Mouse (Mus musculus): ENCODE measurements around the gene Ap3b1. TPM values are rescaled to one million over a fixed set of nuclear protein-coding genes. Genes with fewer than 3 reads are reported as not detected.
"Not testable (repeated sequence)": the region's sequence is repeated elsewhere in the genome, so short reads cannot be mapped to it uniquely, and the experiment has no call there.

Ap3b1 gene
- polyA plus RNA-seq, 1 experiment from 2014 or later = 39.4 TPM

- Histone ChIP-seq H3K9ac (ENCODE audit: low read length) (no peak overlapping the region), H3K27ac (replicated peaks; ENCODE audit: low read depth, low read length) (no peak overlapping the region), H3K4me1 (ENCODE audit: control insufficient read depth, insufficient read depth, low read length) (no peaks in the 10 kb centered on the region), H3K4me2 (ENCODE audit: low read depth, severe bottlenecking) (no peak overlapping the region), H3K4me3 (ENCODE audit: low read depth, low read length) (no peak overlapping the region), H3K9me3 (ENCODE audit: control insufficient read depth, low read length) (no peaks in the 10 kb centered on the region), H3K36me3 (ENCODE audit: control insufficient read depth, insufficient read depth, low read length) (no peaks in the 10 kb centered on the region), H3K27me3 (ENCODE audit: control insufficient read depth, insufficient read depth, low read length) (no peaks in the 10 kb centered on the region)
- ATAC-seq (ENCODE audit: insufficient number of reproducible peaks, low FRiP score, low TSS enrichment, low read depth) (no peak), DNase-seq (ENCODE audit: low spot score) (no peak)
- 80% methylated on average over 3 of the region's 3 CpGs for WGBS
Measured at GRCm38 (mm10) chr13:94338357-94338756, 20.4 kb upstream of the Ap3b1 start.

GRCm38 (mm10) chr13:94343192-94343591 is 15.6 kb upstream of the Ap3b1 start:
- Histone ChIP-seq H3K4me1 (ENCODE audit: control insufficient read depth, insufficient read depth, low read length) (no peaks in the 10 kb centered on the region), H3K9ac (ENCODE audit: low read length) (no peak overlapping the region), H3K27ac (replicated peaks; ENCODE audit: low read depth, low read length) (no peak overlapping the region), H3K4me2 (ENCODE audit: low read depth, severe bottlenecking) (no peak overlapping the region), H3K27me3 (ENCODE audit: control insufficient read depth, insufficient read depth, low read length) (no peaks in the 10 kb centered on the region), H3K9me3 (ENCODE audit: control insufficient read depth, low read length) (no peaks in the 10 kb centered on the region), H3K36me3 (ENCODE audit: control insufficient read depth, insufficient read depth, low read length) (no peaks in the 10 kb centered on the region), H3K4me3 (ENCODE audit: low read depth, low read length) (no peak overlapping the region)
- DNase-seq (ENCODE audit: low spot score) (no peak), ATAC-seq (ENCODE audit: insufficient number of reproducible peaks, low FRiP score, low TSS enrichment, low read depth) (no peak)
- 92% methylated on average over 5 of the region's 5 CpGs for WGBS

GRCm38 (mm10) chr13:94344600-94344999 is 14.2 kb upstream of the Ap3b1 start:
- H3K36me3 ChIP-seq (ENCODE audit: control insufficient read depth, insufficient read depth, low read length); H3K9me3 ChIP-seq (ENCODE audit: control insufficient read depth, low read length); H3K4me2 ChIP-seq (ENCODE audit: low read depth, severe bottlenecking); DNase-seq (ENCODE audit: low spot score); H3K4me3 ChIP-seq (ENCODE audit: low read depth, low read length); H3K27ac ChIP-seq (replicated peaks; ENCODE audit: low read depth, low read length); H3K27me3 ChIP-seq (ENCODE audit: control insufficient read depth, insufficient read depth, low read length); ATAC-seq (ENCODE audit: insufficient number of reproducible peaks, low FRiP score, low TSS enrichment, low read depth); H3K4me1 ChIP-seq (ENCODE audit: control insufficient read depth, insufficient read depth, low read length); H3K9ac ChIP-seq (ENCODE audit: low read length): not testable (repeated sequence)
- 95% methylated on average over 14 of the region's 14 CpGs for WGBS

GRCm38 (mm10) chr13:94354584-94354983 is 4.2 kb upstream of the Ap3b1 start:
- no peaks in the 10 kb centered on the region for H3K36me3 ChIP-seq (ENCODE audit: control insufficient read depth, insufficient read depth, low read length)
- H3K9me3 ChIP-seq (ENCODE audit: control insufficient read depth, low read length) = 0 out of 2 replicates have a peak, but pooled peaks cover 3% of the 10 kb centered on the region
- H3K27ac ChIP-seq (replicated peaks; ENCODE audit: low read depth, low read length) = no peak overlapping the region
- 0 out of 2 replicates have a peak, but pooled peaks cover 7% of the 10 kb centered on the region for H3K4me1 ChIP-seq (ENCODE audit: control insufficient read depth, insufficient read depth, low read length)
- no peak overlapping the region for H3K9ac ChIP-seq (ENCODE audit: low read length)
- ATAC-seq (ENCODE audit: insufficient number of reproducible peaks, low FRiP score, low TSS enrichment, low read depth) (no peak), DNase-seq (ENCODE audit: low spot score) (no peak)
- no peak overlapping the region for H3K4me2 ChIP-seq (ENCODE audit: low read depth, severe bottlenecking)
- no peak overlapping the region for H3K4me3 ChIP-seq (ENCODE audit: low read depth, low read length)
- H3K27me3 ChIP-seq (ENCODE audit: control insufficient read depth, insufficient read depth, low read length) = no peaks in the 10 kb centered on the region
- WGBS = 62% methylated on average over 3 of the region's 3 CpGs

- H3K27me3 ChIP-seq (ENCODE audit: control insufficient read depth, insufficient read depth, low read length) = no peaks in the 10 kb centered on the region
- 2% methylated on average over 9 of the region's 9 CpGs for WGBS
- no peak for ATAC-seq (ENCODE audit: insufficient number of reproducible peaks, low FRiP score, low TSS enrichment, low read depth)
- peak overlapping the region; percentile 88 for H3K4me3 ChIP-seq (ENCODE audit: low read depth, low read length)
- no peak for DNase-seq (ENCODE audit: low spot score)
- peak overlapping the region; percentile 82 for H3K9ac ChIP-seq (ENCODE audit: low read length)
- 0 out of 2 replicates have a peak, but pooled peaks cover 7% of the 10 kb centered on the region for H3K4me1 ChIP-seq (ENCODE audit: control insufficient read depth, insufficient read depth, low read length)
- peak overlapping the region; percentile 66 for H3K27ac ChIP-seq (replicated peaks; ENCODE audit: low read depth, low read length)
- no peaks in the 10 kb centered on the region for H3K36me3 ChIP-seq (ENCODE audit: control insufficient read depth, insufficient read depth, low read length)
- H3K4me2 ChIP-seq (ENCODE audit: low read depth, severe bottlenecking) = peak overlapping the region; percentile 59
- 0 out of 2 replicates have a peak, but pooled peaks cover 3% of the 10 kb centered on the region for H3K9me3 ChIP-seq (ENCODE audit: control insufficient read depth, low read length)
Measured at GRCm38 (mm10) chr13:94358101-94358400, 709 bp upstream of the Ap3b1 start.

- 0 out of 2 replicates have a peak, but pooled peaks cover 7% of the 10 kb centered on the region for H3K4me1 ChIP-seq (ENCODE audit: control insufficient read depth, insufficient read depth, low read length)
- 18% methylated on average over 25 of the region's 25 CpGs for WGBS
- peak; percentile 10; the same call in 1 of the 2 replicates for ATAC-seq (ENCODE audit: insufficient number of reproducible peaks, low FRiP score, low TSS enrichment, low read depth)
- peak overlapping the region; percentile 66 for H3K27ac ChIP-seq (replicated peaks; ENCODE audit: low read depth, low read length)
- H3K4me2 ChIP-seq (ENCODE audit: low read depth, severe bottlenecking) = peak overlapping the region; percentile 59
- 0 out of 2 replicates have a peak, but pooled peaks cover 3% of the 10 kb centered on the region for H3K9me3 ChIP-seq (ENCODE audit: control insufficient read depth, low read length)
- peak overlapping the region; percentile 88 for H3K4me3 ChIP-seq (ENCODE audit: low read depth, low read length)
- DNase-seq (ENCODE audit: low spot score) = no peak
- no peaks in the 10 kb centered on the region for H3K27me3 ChIP-seq (ENCODE audit: control insufficient read depth, insufficient read depth, low read length)
- no peaks in the 10 kb centered on the region; the same call in 1 of the 2 replicates for H3K36me3 ChIP-seq (ENCODE audit: control insufficient read depth, insufficient read depth, low read length)
- H3K9ac ChIP-seq (ENCODE audit: low read length) = peak overlapping the region; percentile 82
Measured at GRCm38 (mm10) chr13:94359282-94359920, 641 bp downstream of the Ap3b1 start.

GRCm38 (mm10) chr13:94361013-94361580 is 2.3 kb downstream of the Ap3b1 start:
- H3K4me3 ChIP-seq (ENCODE audit: low read depth, low read length); H3K9ac ChIP-seq (ENCODE audit: low read length); ATAC-seq (ENCODE audit: insufficient number of reproducible peaks, low FRiP score, low TSS enrichment, low read depth); H3K27ac ChIP-seq (replicated peaks; ENCODE audit: low read depth, low read length); DNase-seq (ENCODE audit: low spot score); H3K4me1 ChIP-seq (ENCODE audit: control insufficient read depth, insufficient read depth, low read length); H3K9me3 ChIP-seq (ENCODE audit: control insufficient read depth, low read length); H3K4me2 ChIP-seq (ENCODE audit: low read depth, severe bottlenecking); H3K27me3 ChIP-seq (ENCODE audit: control insufficient read depth, insufficient read depth, low read length); H3K36me3 ChIP-seq (ENCODE audit: control insufficient read depth, insufficient read depth, low read length): not testable (repeated sequence)
- 93% methylated on average over 10 of the region's 10 CpGs for WGBS

- Histone ChIP-seq H3K27me3 (ENCODE audit: control insufficient read depth, insufficient read depth, low read length) (no peaks in the 10 kb centered on the region), H3K27ac (replicated peaks; ENCODE audit: low read depth, low read length) (no peak overlapping the region), H3K4me3 (ENCODE audit: low read depth, low read length) (no peak overlapping the region), H3K4me1 (ENCODE audit: control insufficient read depth, insufficient read depth, low read length) (0 out of 2 replicates have a peak, but pooled peaks cover 2% of the 10 kb centered on the region), H3K4me2 (ENCODE audit: low read depth, severe bottlenecking) (no peak overlapping the region), H3K9ac (ENCODE audit: low read length) (no peak overlapping the region), H3K36me3 (ENCODE audit: control insufficient read depth, insufficient read depth, low read length) (no peaks in the 10 kb centered on the region; the same call in 1 of the 2 replicates), H3K9me3 (ENCODE audit: control insufficient read depth, low read length) (no peaks in the 10 kb centered on the region)
- ATAC-seq (ENCODE audit: insufficient number of reproducible peaks, low FRiP score, low TSS enrichment, low read depth) = no peak
- DNase-seq (ENCODE audit: low spot score) = no peak
- 87% methylated on average over 2 of the region's 2 CpGs for WGBS
Measured at GRCm38 (mm10) chr13:94364336-94364735, 5.6 kb downstream of the Ap3b1 start.
